Mouse (Mus musculus) hindbrain, embryonic 14.5 days (tissue): ENCODE data around the gene Rgs16. TPM values are rescaled to one million over a fixed set of nuclear protein-coding genes. Genes with fewer than 3 reads are reported as not detected.

Experiments used
- ATAC-seq: fragments of 200-750 bp; cut with Nextera tagmentation; 2 replicates; pipeline ENCODE4 v1.8.0; 2017; ENCODE audit warnings: moderate number of reproducible peaks, mild to moderate bottlenecking, moderate TSS enrichment, moderate library complexity; ENCODE audit not compliant: low FRiP score
- DNase-seq: peaks from one replicate; pipeline ENCODE4 v3.0.0-alpha.2; 2015; ENCODE audit warnings: low spot score
- H3K27ac ChIP-seq: fragments of 300-500 bp; sonication (generic); 2 replicates; pipeline ENCODE4 v1.5.1; 2014; ENCODE audit warnings: mild to moderate bottlenecking, moderate library complexity
- H3K27me3 ChIP-seq: fragments of 300-500 bp; sonication (generic); 2 replicates; pipeline ENCODE4 v1.6.1; 2014; ENCODE audit warnings: mild to moderate bottlenecking, low read length, mixed read lengths; ENCODE audit not compliant: control insufficient read depth, insufficient read depth
- H3K36me3 ChIP-seq: fragments of 300-500 bp; sonication (generic); replicated peaks from 2 replicates; pipeline ENCODE4 v1.6.1; 2014; ENCODE audit not compliant: control insufficient read depth, insufficient read depth
- H3K4me1 ChIP-seq: fragments of 300-500 bp; sonication (generic); replicated peaks from 2 replicates; pipeline ENCODE4 v1.6.1; 2014; ENCODE audit warnings: antibody characterized with exemption, low read length, mixed read lengths; ENCODE audit not compliant: control insufficient read depth, insufficient read depth
- H3K4me2 ChIP-seq: fragments of 300-500 bp; sonication (generic); replicated peaks from 2 replicates; pipeline ENCODE4 v1.6.1; 2014; ENCODE audit warnings: mild to moderate bottlenecking, moderate library complexity
- H3K4me3 ChIP-seq: fragments of 300-500 bp; sonication (generic); replicated peaks from 2 replicates; pipeline ENCODE4 v1.5.1; 2014; ENCODE audit warnings: mild to moderate bottlenecking, low read length
- H3K9ac ChIP-seq: fragments of 300-500 bp; sonication (generic); 2 replicates; pipeline ENCODE4 v1.6.1; 2014
- H3K9me3 ChIP-seq: fragments of 300-500 bp; sonication (generic); 2 replicates; pipeline ENCODE4 v1.6.1; 2016; ENCODE audit warnings: low read length; ENCODE audit not compliant: control insufficient read depth
- WGBS: fragments of 180-500 bp; shearing (Covaris S2); extraction: QIAGEN DNeasy Blood & Tissue Kit; methylation state at CpG from one replicate; pipeline ENCODE4 v1.1.7; 2014; 5-methylcytosine and 5-hydroxymethylcytosine counted together
- polyA plus RNA-seq: library from polyadenylated mRNA; unstranded; fragments of >200 nt; fragmentation: Nextera tagmentation; extraction: Ambion mirVana; gene quantifications from 2 replicates; pipeline ENCODE4 v1.2.1, GENCODE M21; 2014

The Rgs16 gene
- polyA plus RNA-seq, 1 experiment from 2014 or later = 6.5 TPM

GRCm38 (mm10) chr1:153711544-153712262, 28.4 kb upstream of the Rgs16 start:
- Histone ChIP-seq H3K4me1 (no peaks in the 10 kb centered on the region), H3K36me3 (no peaks in the 10 kb centered on the region), H3K27ac (no peak overlapping the region), H3K9ac (no peak overlapping the region), H3K4me3 (no peak overlapping the region), H3K4me2 (no peak overlapping the region), H3K27me3 (no peaks in the 10 kb centered on the region), H3K9me3 (no peaks in the 10 kb centered on the region)
- DNase-seq (no peak), ATAC-seq (no peak)
- 89% methylated on average over 3 of the region's 3 CpGs for WGBS

GRCm38 (mm10) chr1:153712633-153713032, 27.5 kb upstream of the Rgs16 start:
- H3K36me3 ChIP-seq = no peaks in the 10 kb centered on the region
- H3K27ac ChIP-seq = no peak overlapping the region
- no peak overlapping the region for H3K9ac ChIP-seq
- WGBS = 88% methylated on average over 2 of the region's 2 CpGs
- H3K4me1 ChIP-seq = no peaks in the 10 kb centered on the region
- H3K9me3 ChIP-seq = no peaks in the 10 kb centered on the region
- no peaks in the 10 kb centered on the region for H3K27me3 ChIP-seq
- DNase-seq (no peak), ATAC-seq (no peak)
- H3K4me2 ChIP-seq = no peak overlapping the region
- H3K4me3 ChIP-seq = no peak overlapping the region

GRCm38 (mm10) chr1:153717990-153718389, 22.2 kb upstream of the Rgs16 start:
- DNase-seq (no peak), ATAC-seq (no peak)
- H3K27me3 ChIP-seq = no peaks in the 10 kb centered on the region
- no peak overlapping the region for H3K27ac ChIP-seq
- H3K9ac ChIP-seq = no peak overlapping the region
- no peaks in the 10 kb centered on the region for H3K36me3 ChIP-seq
- no peak overlapping the region for H3K4me3 ChIP-seq
- H3K4me2 ChIP-seq = no peak overlapping the region
- H3K4me1 ChIP-seq = no peaks in the 10 kb centered on the region
- WGBS = 92% methylated on average over 1 of the region's 1 CpGs
- no peaks in the 10 kb centered on the region for H3K9me3 ChIP-seq

- no peak overlapping the region for H3K27ac ChIP-seq
- ATAC-seq = no peak
- H3K4me2 ChIP-seq = no peak overlapping the region
- H3K9me3 ChIP-seq = no peaks in the 10 kb centered on the region
- no peak for DNase-seq
- no peak overlapping the region for H3K9ac ChIP-seq
- WGBS = 85% methylated on average over 7 of the region's 7 CpGs
- H3K4me1 ChIP-seq = no peaks in the 10 kb centered on the region
- no peaks in the 10 kb centered on the region for H3K27me3 ChIP-seq
- H3K36me3 ChIP-seq = no peaks in the 10 kb centered on the region
- no peak overlapping the region for H3K4me3 ChIP-seq
These were observed 19.2 kb upstream of the Rgs16 start for GRCm38 (mm10) chr1:153720935-153721334.

GRCm38 (mm10) chr1:153721565-153722310, 18.4 kb upstream of the Rgs16 start:
- DNase-seq = no peak
- no peak overlapping the region for H3K4me3 ChIP-seq
- H3K36me3 ChIP-seq = no peaks in the 10 kb centered on the region
- H3K27ac ChIP-seq = no peak overlapping the region
- H3K27me3 ChIP-seq = no peaks in the 10 kb centered on the region
- H3K9me3 ChIP-seq = no peaks in the 10 kb centered on the region
- no peak for ATAC-seq
- WGBS = 90% methylated on average over 9 of the region's 9 CpGs
- H3K9ac ChIP-seq = no peak overlapping the region
- no peaks in the 10 kb centered on the region for H3K4me1 ChIP-seq
- H3K4me2 ChIP-seq = no peak overlapping the region

- Histone ChIP-seq H3K4me1 (no peaks in the 10 kb centered on the region), H3K9me3 (no peaks in the 10 kb centered on the region), H3K4me3 (no peak overlapping the region), H3K9ac (no peak overlapping the region), H3K36me3 (no peaks in the 10 kb centered on the region), H3K27me3 (no peaks in the 10 kb centered on the region), H3K27ac (no peak overlapping the region), H3K4me2 (no peak overlapping the region)
- WGBS = 85% methylated on average over 9 of the region's 9 CpGs
- no peak for ATAC-seq
- DNase-seq = no peak
These were observed 16.7 kb upstream of the Rgs16 start for GRCm38 (mm10) chr1:153723426-153723825.

- no peak overlapping the region for H3K4me2 ChIP-seq
- H3K4me1 ChIP-seq = no peaks in the 10 kb centered on the region
- H3K36me3 ChIP-seq = no peaks in the 10 kb centered on the region
- no peak overlapping the region for H3K27ac ChIP-seq
- ATAC-seq = no peak
- WGBS = 65% methylated on average over 16 of the region's 16 CpGs
- DNase-seq = no peak
- no peaks in the 10 kb centered on the region for H3K9me3 ChIP-seq
- no peaks in the 10 kb centered on the region for H3K27me3 ChIP-seq
- H3K4me3 ChIP-seq = no peak overlapping the region
- no peak overlapping the region for H3K9ac ChIP-seq
These were observed 13.5 kb upstream of the Rgs16 start for GRCm38 (mm10) chr1:153726636-153727035.

- Histone ChIP-seq H3K4me2 (no peak overlapping the region), H3K4me1 (peaks cover 14% of the 10 kb centered on the region), H3K27me3 (no peaks in the 10 kb centered on the region), H3K9me3 (no peaks in the 10 kb centered on the region), H3K36me3 (no peaks in the 10 kb centered on the region), H3K9ac (no peak overlapping the region), H3K4me3 (no peak overlapping the region), H3K27ac (no peak overlapping the region)
- 65% methylated on average over 2 of the region's 2 CpGs for WGBS
- ATAC-seq = no peak
- DNase-seq = no peak
These were observed 10.3 kb upstream of the Rgs16 start for GRCm38 (mm10) chr1:153729806-153730205.

- H3K4me3 ChIP-seq = no peak overlapping the region
- peaks cover 14% of the 10 kb centered on the region for H3K4me1 ChIP-seq
- no peak overlapping the region for H3K27ac ChIP-seq
- ATAC-seq = no peak
- DNase-seq = no peak
- no peak overlapping the region for H3K4me2 ChIP-seq
- H3K36me3 ChIP-seq = no peaks in the 10 kb centered on the region
- H3K9ac ChIP-seq = no peak overlapping the region
- H3K9me3 ChIP-seq = no peaks in the 10 kb centered on the region
- no peaks in the 10 kb centered on the region for H3K27me3 ChIP-seq
- WGBS = 62% methylated on average over 3 of the region's 3 CpGs
These were observed 9.5 kb upstream of the Rgs16 start for GRCm38 (mm10) chr1:153730671-153731070.
